Mouse (Mus musculus): Measurements from ENCODE around the gene Prpsap1. TPM values are rescaled to one million over a fixed set of nuclear protein-coding genes. Genes with fewer than 3 reads are reported as not detected.

Gene Prpsap1
- polyA plus RNA-seq, 1 experiment: 235 TPM

Other genes starting within 250 kb of the Prpsap1 start
- 64.2 and 66.9 TPM in 2 replicates for gene Srp68, start 220.0 kb downstream of the Prpsap1 start, polyA plus RNA-seq (2012; rRNA removed)
- gene Galr2, start 213.3 kb downstream of the Prpsap1 start, polyA plus RNA-seq (2012; rRNA removed): 13.1 and 15.3 TPM in 2 replicates
- 19.8 and 24.3 TPM in 2 replicates for gene Exoc7, start 187.0 kb downstream of the Prpsap1 start, polyA plus RNA-seq (2012; rRNA removed)
- gene Foxj1, start 158.8 kb downstream of the Prpsap1 start, polyA plus RNA-seq (2012; rRNA removed): 0.07 and 0.21 TPM in 2 replicates
- gene Rnf157, start 81.2 kb downstream of the Prpsap1 start, polyA plus RNA-seq (2012; rRNA removed): 4.4 and 4.9 TPM in 2 replicates
- gene Ubald2, start 60.1 kb downstream of the Prpsap1 start, polyA plus RNA-seq (2012; rRNA removed): 217 and 229 TPM in 2 replicates
- gene Qrich2, start 28.0 kb downstream of the Prpsap1 start, polyA plus RNA-seq (2012; rRNA removed): 0.11 TPM in 2 replicates
- gene Sphk1, start 36.7 kb upstream of the Prpsap1 start, polyA plus RNA-seq (2012; rRNA removed): 5.2 and 21.8 TPM in 2 replicates
- gene Ube2o, start 87.2 kb upstream of the Prpsap1 start, polyA plus RNA-seq (2012; rRNA removed): 7.6 and 8.4 TPM in 2 replicates
- gene Aanat, start 92.2 kb upstream of the Prpsap1 start, polyA plus RNA-seq (2012; rRNA removed): not detected in 2 replicates
- 22.5 and 32.3 TPM in 2 replicates for gene Rhbdf2, start 132.8 kb upstream of the Prpsap1 start, polyA plus RNA-seq (2012; rRNA removed)
- gene Prcd, start 159.3 kb upstream of the Prpsap1 start, polyA plus RNA-seq (2012; rRNA removed): 0.30 and 0.44 TPM in 2 replicates
- gene Cygb, start 160.1 kb upstream of the Prpsap1 start, polyA plus RNA-seq (2012; rRNA removed): 18.9 and 20.6 TPM in 2 replicates